Mouse (Mus musculus): ENCODE measurements around the gene Psmc4.

- no peak for TF ChIP-seq CTCF (IDR thresholded peaks at IDR 0.05; ENCODE audit: low read depth)
- no peak for TF ChIP-seq EP300 (IDR thresholded peaks at IDR 0.05; ENCODE audit: low read depth)
Measured at GRCm38 (mm10) chr7:28050584-28050983, 683 bp upstream of the Psmc4 start.

Measured in liver, postnatal 0 days (tissue).